In genomic region chr11:52629776-52630175, GRCm38 (mm10) we compare ENCODE assay signal across 10 mouse cellular contexts.
A peak's percentile ranks its signal among the peaks of the same experiment; 100 is the strongest.
DNase-seq lines count a peak whose midpoint lies in the region; ATAC-seq and TF ChIP-seq lines count a peak whose summit lies in the region.
"Had no signal": no experiment of that assay in that cellular context is flagged by ENCODE, and none has a peak within 500 bp of the region (broad histone marks: within the 10 kb centered on the region; RNA-seq: fewer than 3 reads in every experiment).

No protein-coding gene starts in this region.

- no peak overlapping the region for H3K4me3 ChIP-seq in forebrain, embryonic 11.5 days (ENCODE audit: low read depth, low read length)
- H3K4me3 ChIP-seq in forebrain, embryonic 15.5 days, result no peak overlapping the region
- no peak overlapping the region for H3K4me3 ChIP-seq in lung, embryonic 14.5 days (ENCODE audit: low read depth, low read length)
- no peak overlapping the region for H3K4me3 ChIP-seq in MEL (ENCODE audit: control insufficient read depth in 1 of 2, insufficient read depth in 1 of 2, low read depth in 2 of 2, low read length in 2 of 2)
- H3K4me3 ChIP-seq in limb, embryonic 10.5 days, result no peak overlapping the region

- no peaks in the 10 kb centered on the region for H3K9me3 ChIP-seq in forebrain, embryonic 11.5 days (ENCODE audit: control insufficient read depth, low read length)
- H3K9me3 ChIP-seq in forebrain, embryonic 15.5 days, result no peaks in the 10 kb centered on the region
- no peaks in the 10 kb centered on the region for H3K9me3 ChIP-seq in lung, embryonic 14.5 days (ENCODE audit: low read depth, low read length)
- no peaks in the 10 kb centered on the region for H3K9me3 ChIP-seq in MEL (replicated peaks; ENCODE audit: insufficient read depth, low read length)
- no peaks in the 10 kb centered on the region for H3K9me3 ChIP-seq in limb, embryonic 10.5 days (replicated peaks)

- H3K4me1 ChIP-seq in forebrain, embryonic 11.5 days (replicated peaks; ENCODE audit: control insufficient read depth, insufficient read depth, low read length), result no peaks in the 10 kb centered on the region
- no peaks in the 10 kb centered on the region for H3K4me1 ChIP-seq in forebrain, embryonic 15.5 days
- no peaks in the 10 kb centered on the region for H3K4me1 ChIP-seq in lung, embryonic 14.5 days (ENCODE audit: insufficient read depth)
- no peaks in the 10 kb centered on the region for H3K4me1 ChIP-seq in MEL (ENCODE audit: control insufficient read depth in 1 of 2, insufficient read depth in 2 of 2, low read length in 2 of 2)
- H3K4me1 ChIP-seq in limb, embryonic 10.5 days, result peaks cover 6% of the 10 kb centered on the region; the same call in 1 of the 2 replicates

- DNase-seq in forebrain, embryonic 11.5 days (ENCODE audit: low spot score), result peak; percentile 63
- DNase-seq in lung, embryonic 14.5 days, result peak; percentile 39
- DNase-seq in lung, postnatal 10 days, result no peak
- DNase-seq in MEL (ENCODE audit: low read depth, low spot score), result peak; percentile 5
- DNase-seq in limb, embryonic 10.5 days (ENCODE audit: low spot score), result peak; percentile 42
- DNase-seq in spleen, adult 18-20 months, result no peak
- DNase-seq in spleen, postnatal 36 days (ENCODE audit: low spot score in 2 of 2), result no peak
- DNase-seq: gastrocnemius, postnatal 14 days; right cerebral cortex, postnatal 4 days had no signal

- H3K36me3 ChIP-seq in forebrain, embryonic 11.5 days (ENCODE audit: control insufficient read depth, insufficient read depth, low read length), result no peaks in the 10 kb centered on the region
- no peaks in the 10 kb centered on the region for H3K36me3 ChIP-seq in forebrain, embryonic 15.5 days
- H3K36me3 ChIP-seq in lung, embryonic 14.5 days (ENCODE audit: insufficient read depth), result no peaks in the 10 kb centered on the region
- H3K36me3 ChIP-seq in MEL (ENCODE audit: control insufficient read depth in 1 of 2, insufficient read depth in 2 of 2, low read length in 2 of 2), result no peaks in the 10 kb centered on the region
- no peaks in the 10 kb centered on the region for H3K36me3 ChIP-seq in limb, embryonic 10.5 days

- no peak overlapping the region for H3K27ac ChIP-seq in forebrain, embryonic 11.5 days (ENCODE audit: low read depth, low read length)
- H3K27ac ChIP-seq in forebrain, embryonic 15.5 days (replicated peaks), result no peak overlapping the region
- H3K27ac ChIP-seq in lung, embryonic 14.5 days (ENCODE audit: low read depth), result no peak overlapping the region
- no peak overlapping the region for H3K27ac ChIP-seq in MEL (ENCODE audit: control insufficient read depth, low read depth, low read length)
- no peak overlapping the region for H3K27ac ChIP-seq in limb, embryonic 10.5 days

- ATAC-seq in forebrain, embryonic 11.5 days (replicated peaks; ENCODE audit: low FRiP score), result no peak
- no peak for ATAC-seq in forebrain, embryonic 15.5 days (replicated peaks)
- ATAC-seq in lung, embryonic 14.5 days (ENCODE audit: insufficient read depth), result no peak

- no peaks in the 10 kb centered on the region for H3K27me3 ChIP-seq in forebrain, embryonic 11.5 days (ENCODE audit: control insufficient read depth, insufficient read depth, low read length)
- H3K27me3 ChIP-seq in forebrain, embryonic 15.5 days, result no peaks in the 10 kb centered on the region
- H3K27me3 ChIP-seq in lung, embryonic 14.5 days (ENCODE audit: insufficient read depth, low read length), result no peaks in the 10 kb centered on the region
- no peaks in the 10 kb centered on the region for H3K27me3 ChIP-seq in MEL (ENCODE audit: control insufficient read depth in 1 of 2, insufficient read depth in 2 of 2, low read length in 2 of 2)
- no peaks in the 10 kb centered on the region for H3K27me3 ChIP-seq in limb, embryonic 10.5 days (ENCODE audit: low read depth, poor library complexity, severe bottlenecking)

- WGBS in forebrain, embryonic 11.5 days, result 51% methylated on average over 5 of the region's 5 CpGs
- 60% methylated on average over 5 of the region's 5 CpGs for whole genome bisulfite sequencing in forebrain, embryonic 15.5 days
- 45% methylated on average over 5 of the region's 5 CpGs for WGBS in lung, embryonic 14.5 days
- WGBS in limb, embryonic 10.5 days, result 62% methylated on average over 5 of the region's 5 CpGs

- H3K79me2 ChIP-seq in MEL (ENCODE audit: control insufficient read depth, insufficient read depth, low read length, poor library complexity), result no peaks in the 10 kb centered on the region

- TF ChIP-seq RAD21 in MEL (IDR thresholded peaks at IDR 0.05; ENCODE audit: low read depth, low read length), result no peak; the same call in 1 of the 2 replicates

- no peak for TF ChIP-seq EP300 in MEL (IDR thresholded peaks at IDR 0.05; ENCODE audit: low read depth in 1 of 2, low read length in 2 of 2)

- TF ChIP-seq POLR2A in MEL (IDR thresholded peaks at IDR 0.05; ENCODE audit: control insufficient read depth in 1 of 2, insufficient read depth in 1 of 2, low read depth in 1 of 2, low read length in 2 of 2, poor library complexity in 1 of 2), result no peak

- H3K9ac ChIP-seq in forebrain, embryonic 11.5 days (ENCODE audit: low read length), result no peak overlapping the region
- H3K9ac ChIP-seq in forebrain, embryonic 15.5 days (replicated peaks), result no peak overlapping the region
- H3K9ac ChIP-seq in lung, embryonic 14.5 days, result no peak overlapping the region
- H3K9ac ChIP-seq in MEL (ENCODE audit: control insufficient read depth, low read depth, low read length, poor library complexity, severe bottlenecking), result no peak overlapping the region

- H3K4me2 ChIP-seq in forebrain, embryonic 11.5 days (ENCODE audit: low read depth, low read length, severe bottlenecking), result no peak overlapping the region
- H3K4me2 ChIP-seq in forebrain, embryonic 15.5 days (replicated peaks), result no peak overlapping the region
- H3K4me2 ChIP-seq in lung, embryonic 14.5 days, result no peak overlapping the region

- TF ChIP-seq CTCF in lung, embryonic 14.5 days (IDR thresholded peaks at IDR 0.05; ENCODE audit: low read depth), result peak; percentile 58
- TF ChIP-seq CTCF in MEL (IDR thresholded peaks at IDR 0.05 in 2 of 3, conservative IDR thresholded peaks at IDR 0.05 in 1 of 3; ENCODE audit: control insufficient read depth in 1 of 3, insufficient read depth in 1 of 3, low read depth in 2 of 3, low read length in 3 of 3, poor library complexity in 1 of 3, severe bottlenecking in 1 of 3), result peak; percentile 19 to 45 (median 27); a peak in 4 of 6 replicates

TF ChIP-seq in MEL, 35 proteins besides CTCF, POLR2A, EP300 and RAD21:
- TF ChIP-seq TAL1 (IDR thresholded peaks at IDR 0.05; ENCODE audit: low read length) (no peak), MYC (IDR thresholded peaks at IDR 0.05; ENCODE audit: low read depth, low read length) (no peak), CHD2 (IDR thresholded peaks at IDR 0.05; ENCODE audit: low read length) (no peak), HCFC1 (IDR thresholded peaks at IDR 0.05; ENCODE audit: low read depth, low read length) (no peak), ZMIZ1 (IDR thresholded peaks at IDR 0.05; ENCODE audit: low read depth, low read length) (no peak), MEF2A (IDR thresholded peaks at IDR 0.05; ENCODE audit: extremely low read depth, insufficient replicate concordance, low read depth, low read length, poor library complexity, severe bottlenecking) (no peak), MYB (IDR thresholded peaks at IDR 0.05; ENCODE audit: low read depth, low read length) (no peak), MAX (IDR thresholded peaks at IDR 0.05; ENCODE audit: low read length) (no peak), KAT2A (conservative IDR thresholded peaks at IDR 0.05; ENCODE audit: low read depth, low read length) (no peak), ETS1 (IDR thresholded peaks at IDR 0.05; ENCODE audit: low read depth, low read length) (no peak), ELF1 (IDR thresholded peaks at IDR 0.05; ENCODE audit: low read depth, low read length) (no peak), MXI1 (IDR thresholded peaks at IDR 0.05; ENCODE audit: low read depth, low read length) (no peak), GATA1 (IDR thresholded peaks at IDR 0.05; ENCODE audit: low read depth, low read length) (no peak), SMC3 (IDR thresholded peaks at IDR 0.05; ENCODE audit: low read depth, low read length) (no peak), ZKSCAN1 (IDR thresholded peaks at IDR 0.05; ENCODE audit: low read depth, low read length) (no peak), USF2 (IDR thresholded peaks at IDR 0.05; ENCODE audit: borderline replicate concordance in 1 of 2, insufficient read depth in 1 of 2, low read depth in 1 of 2, low read length in 2 of 2) (no peak), TCF12 (IDR thresholded peaks at IDR 0.05; ENCODE audit: low read depth, low read length) (no peak), POLR2AphosphoS5 (IDR thresholded peaks at IDR 0.05; ENCODE audit: borderline replicate concordance, low read depth, low read length) (no peak)

Comparison
In these comparisons a context has a peak if more than half of its experiments do, and no peak if none do; other contexts are left out.
1. DNase-seq: peak in forebrain, embryonic 11.5 days (single experiment), lung, embryonic 14.5 days (single experiment), MEL (single experiment) and limb, embryonic 10.5 days (single experiment); none in lung, postnatal 10 days (single experiment), spleen, adult 18-20 months (0 of 2) and spleen, postnatal 36 days (0 of 2).